Mouse (Mus musculus) ES-Bruce4 (cell line): ENCODE data around the gene Fam222b.

Experiments used
- CTCF ChIP-seq: IDR thresholded peaks from one replicate; pipeline ENCODE4 v1.8.1; 2011; ENCODE audit warnings: low read depth, low read length
- POLR2A ChIP-seq: IDR thresholded peaks from one replicate; pipeline ENCODE4 v1.8.1; 2011; ENCODE audit warnings: low read length; ENCODE audit not compliant: insufficient read depth

DNA sequence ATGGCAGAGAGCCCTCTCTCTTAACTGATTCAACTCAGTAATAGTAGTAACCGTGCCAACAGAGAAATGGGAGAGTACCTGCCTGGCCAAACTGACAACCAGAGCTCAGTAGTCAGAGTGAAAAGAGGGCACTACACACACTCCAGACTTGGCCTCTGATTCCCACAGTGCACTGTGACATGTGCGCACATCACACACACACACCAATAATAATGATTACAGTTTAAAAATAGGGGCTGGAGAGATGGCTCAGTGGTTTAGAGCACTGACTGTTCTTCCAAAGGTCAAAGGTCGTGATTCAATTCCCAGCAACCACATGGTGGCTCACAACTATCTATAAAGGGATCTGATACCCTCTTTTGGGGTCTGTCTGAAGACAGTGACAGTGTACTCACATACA, 43.6 kb downstream of the Fam222b start:
- TF ChIP-seq CTCF (no peak), POLR2A (no peak)
